Mouse (Mus musculus): ENCODE results near the gene Tmprss6. TPM values are rescaled to one million over a fixed set of nuclear protein-coding genes. Genes with fewer than 3 reads are reported as not detected.
A peak's percentile ranks its signal among the peaks of the same experiment; 100 is the strongest.

The Tmprss6 gene
- polyA plus RNA-seq, 1 experiment from 2014 or later, result 1.0 TPM

- Histone ChIP-seq H3K4me2 (no peak overlapping the region), H3K9me3 (replicated peaks) (no peaks in the 10 kb centered on the region), H3K27ac (no peak overlapping the region), H3K27me3 (no peaks in the 10 kb centered on the region), H3K4me1 (peaks cover 5% of the 10 kb centered on the region; the same call in 1 of the 2 replicates), H3K36me3 (no peaks in the 10 kb centered on the region), H3K4me3 (replicated peaks) (no peak overlapping the region), H3K9ac (no peak overlapping the region)
- 27% methylated on average over 7 of the region's 7 CpGs for WGBS
- ATAC-seq (replicated peaks; ENCODE audit: low FRiP score), result 0 out of 2 replicates have a peak, but pooled peaks have one; percentile 33
Measured at GRCm38 (mm10) chr15:78456051-78456450, 12.4 kb downstream of the Tmprss6 start.

DNA sequence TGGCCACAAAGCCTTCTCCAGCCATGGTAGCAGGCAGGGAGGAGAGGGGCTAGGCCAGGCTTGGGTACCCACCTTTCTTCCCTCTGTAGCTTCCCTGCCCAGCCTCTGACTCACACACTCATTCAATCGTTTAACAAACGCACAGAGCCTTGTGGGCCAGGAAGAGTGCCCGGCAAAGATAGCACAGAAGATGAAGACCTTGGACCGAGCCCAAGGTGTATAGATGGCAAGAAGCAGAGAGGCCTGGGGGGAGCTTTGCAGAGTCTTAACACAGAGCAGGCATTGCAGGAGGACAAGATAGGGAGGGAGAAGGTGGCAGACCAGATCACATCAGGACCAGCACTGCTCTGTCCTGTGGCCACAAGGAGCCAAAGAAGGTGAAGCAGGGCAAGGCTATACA lies 13.3 kb downstream of the Tmprss6 start:
- no peak for ATAC-seq (replicated peaks; ENCODE audit: low FRiP score)
- Histone ChIP-seq H3K36me3 (no peaks in the 10 kb centered on the region), H3K27ac (no peak overlapping the region), H3K4me2 (no peak overlapping the region), H3K4me3 (replicated peaks) (no peak overlapping the region), H3K9ac (no peak overlapping the region), H3K4me1 (peaks cover 5% of the 10 kb centered on the region; the same call in 1 of the 2 replicates), H3K27me3 (no peaks in the 10 kb centered on the region), H3K9me3 (replicated peaks) (no peaks in the 10 kb centered on the region)
- 73% methylated on average over 4 of the region's 4 CpGs for WGBS

- H3K27me3 ChIP-seq, result no peaks in the 10 kb centered on the region
- ATAC-seq (replicated peaks; ENCODE audit: low FRiP score), result no peak
- WGBS, result 85% methylated on average over 3 of the region's 3 CpGs
- H3K4me1 ChIP-seq, result peaks cover 17% of the 10 kb centered on the region
- H3K4me2 ChIP-seq, result no peak overlapping the region
- no peaks in the 10 kb centered on the region for H3K36me3 ChIP-seq
- H3K9ac ChIP-seq, result no peak overlapping the region
- H3K9me3 ChIP-seq (replicated peaks), result no peaks in the 10 kb centered on the region
- H3K27ac ChIP-seq, result no peak overlapping the region
- H3K4me3 ChIP-seq (replicated peaks), result no peak overlapping the region
Measured at GRCm38 (mm10) chr15:78452929-78453328, 15.5 kb downstream of the Tmprss6 start.

DNA sequence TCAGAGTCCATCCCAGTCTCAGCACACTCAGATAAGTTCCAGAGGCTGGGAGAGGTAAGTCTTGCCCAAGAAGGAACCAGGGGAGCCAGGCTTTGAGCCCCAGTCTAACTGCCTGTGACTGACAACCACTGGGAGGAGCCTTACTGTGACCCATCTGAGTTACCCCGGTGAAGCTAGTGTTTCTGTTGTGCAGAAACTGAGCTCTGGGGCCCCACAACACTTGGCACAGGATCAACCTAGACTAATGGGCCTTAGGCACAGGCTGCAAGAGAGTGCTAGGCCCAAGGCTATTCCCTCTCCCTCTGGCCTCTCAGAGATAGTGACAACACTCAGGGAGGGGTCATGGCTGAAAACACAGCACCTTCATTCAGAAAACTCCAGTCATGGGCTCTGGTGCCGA lies 17.2 kb downstream of the Tmprss6 start:
- Histone ChIP-seq H3K9me3 (replicated peaks) (no peaks in the 10 kb centered on the region), H3K4me2 (no peak overlapping the region), H3K4me3 (replicated peaks) (no peak overlapping the region), H3K9ac (no peak overlapping the region), H3K27me3 (no peaks in the 10 kb centered on the region), H3K27ac (no peak overlapping the region), H3K4me1 (peaks cover 22% of the 10 kb centered on the region), H3K36me3 (no peaks in the 10 kb centered on the region)
- ATAC-seq (replicated peaks; ENCODE audit: low FRiP score), result no peak
- 85% methylated on average over 2 of the region's 2 CpGs for WGBS

DNA sequence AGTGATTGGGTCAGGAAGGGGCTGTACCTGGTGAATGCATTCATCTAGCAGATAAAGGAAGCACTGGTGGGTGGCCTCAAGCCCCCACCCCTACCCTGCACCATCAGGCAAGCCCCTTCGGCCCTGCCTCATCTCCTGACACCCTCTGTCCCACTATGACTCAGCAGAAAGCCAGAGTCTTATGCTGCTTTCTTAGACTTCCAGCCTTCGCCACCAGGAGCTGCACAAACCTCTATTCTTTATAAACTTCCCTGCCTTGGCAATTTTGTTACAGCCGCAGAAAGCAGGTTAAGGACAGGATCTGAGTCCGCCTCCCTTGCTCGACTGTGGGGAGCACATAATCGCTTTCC lies 18.0 kb downstream of the Tmprss6 start:
- Histone ChIP-seq H3K9me3 (replicated peaks) (no peaks in the 10 kb centered on the region), H3K36me3 (no peaks in the 10 kb centered on the region), H3K4me1 (peaks cover 20% of the 10 kb centered on the region), H3K27ac (peak overlapping the region; percentile 7; the same call in 1 of the 2 replicates), H3K27me3 (no peaks in the 10 kb centered on the region), H3K4me3 (replicated peaks) (no peak overlapping the region), H3K9ac (no peak overlapping the region), H3K4me2 (no peak overlapping the region)
- 82% methylated on average over 6 of the region's 6 CpGs for WGBS
- ATAC-seq (replicated peaks; ENCODE audit: low FRiP score), result no peak

DNA sequence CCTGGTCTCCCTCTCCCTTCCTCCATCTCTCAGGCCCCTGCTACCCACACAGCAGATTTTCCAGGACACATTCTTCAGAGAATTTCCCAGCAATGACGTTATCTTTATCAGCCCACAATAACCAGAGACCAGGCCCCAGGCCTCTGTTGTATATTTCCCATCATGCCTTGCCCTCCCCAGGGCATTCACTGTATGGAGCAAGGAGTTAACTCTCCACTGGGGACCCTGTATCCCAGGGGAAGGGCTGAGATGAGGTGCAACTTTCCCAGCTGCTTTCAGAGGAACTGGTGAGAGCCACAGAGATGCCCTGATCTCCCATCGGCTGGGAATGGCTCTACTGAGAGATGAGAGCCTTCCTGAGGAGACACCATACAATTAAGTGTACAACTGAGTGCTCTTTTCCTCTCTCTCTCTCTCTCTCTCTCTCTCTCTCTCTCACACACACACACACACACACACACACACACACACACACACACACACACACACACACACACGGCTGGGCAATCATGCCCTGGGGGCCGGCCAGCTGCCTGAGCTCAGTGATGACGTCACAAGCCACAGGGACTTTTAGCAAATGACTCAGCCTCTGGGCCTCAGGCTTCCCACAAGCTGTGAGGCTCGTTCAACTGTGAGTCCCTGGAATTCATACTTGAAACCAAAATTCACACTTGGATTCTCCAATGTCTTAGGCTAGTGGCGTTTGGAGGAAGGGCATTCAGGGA lies 18.6 kb downstream of the Tmprss6 start:
- Histone ChIP-seq H3K9me3 (replicated peaks) (no peaks in the 10 kb centered on the region), H3K36me3 (no peaks in the 10 kb centered on the region), H3K27me3 (no peaks in the 10 kb centered on the region), H3K9ac (no peak overlapping the region), H3K4me1 (peaks cover 20% of the 10 kb centered on the region), H3K4me2 (no peak overlapping the region), H3K27ac (peak overlapping the region; percentile 10; the same call in 1 of the 2 replicates), H3K4me3 (replicated peaks) (no peak overlapping the region)
- WGBS, result 42% methylated on average over 7 of the region's 7 CpGs
- no peak for ATAC-seq (replicated peaks; ENCODE audit: low FRiP score)

DNA sequence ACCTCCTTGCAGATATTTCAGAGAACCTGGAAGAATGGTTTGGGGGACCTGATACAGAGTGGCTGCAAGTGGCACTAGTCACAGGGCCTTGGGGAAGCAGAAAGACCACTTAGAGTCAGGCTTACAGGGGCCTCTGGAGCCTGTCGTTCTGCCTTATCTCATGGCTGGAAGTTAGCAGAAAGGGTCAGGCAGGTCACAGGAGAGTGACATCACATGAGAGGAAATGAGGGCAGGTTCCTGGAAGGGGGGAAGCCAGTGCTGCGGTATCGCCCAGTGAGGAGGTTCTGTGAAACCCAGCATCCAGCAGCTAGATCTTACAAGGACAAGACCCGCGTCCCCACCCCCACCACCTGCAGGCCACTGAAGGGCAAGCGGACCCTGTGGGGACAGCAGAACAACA lies 19.3 kb downstream of the Tmprss6 start:
- Histone ChIP-seq H3K36me3 (no peaks in the 10 kb centered on the region), H3K4me3 (replicated peaks) (no peak overlapping the region), H3K27ac (0 out of 2 replicates have a peak overlapping the region, but pooled peaks have one; percentile 10), H3K4me2 (no peak overlapping the region), H3K9ac (0 out of 2 replicates have a peak overlapping the region, but pooled peaks have one; percentile 2), H3K4me1 (peaks cover 20% of the 10 kb centered on the region), H3K9me3 (replicated peaks) (no peaks in the 10 kb centered on the region), H3K27me3 (no peaks in the 10 kb centered on the region)
- ATAC-seq (replicated peaks; ENCODE audit: low FRiP score), result no peak
- 67% methylated on average over 6 of the region's 6 CpGs for WGBS

DNA sequence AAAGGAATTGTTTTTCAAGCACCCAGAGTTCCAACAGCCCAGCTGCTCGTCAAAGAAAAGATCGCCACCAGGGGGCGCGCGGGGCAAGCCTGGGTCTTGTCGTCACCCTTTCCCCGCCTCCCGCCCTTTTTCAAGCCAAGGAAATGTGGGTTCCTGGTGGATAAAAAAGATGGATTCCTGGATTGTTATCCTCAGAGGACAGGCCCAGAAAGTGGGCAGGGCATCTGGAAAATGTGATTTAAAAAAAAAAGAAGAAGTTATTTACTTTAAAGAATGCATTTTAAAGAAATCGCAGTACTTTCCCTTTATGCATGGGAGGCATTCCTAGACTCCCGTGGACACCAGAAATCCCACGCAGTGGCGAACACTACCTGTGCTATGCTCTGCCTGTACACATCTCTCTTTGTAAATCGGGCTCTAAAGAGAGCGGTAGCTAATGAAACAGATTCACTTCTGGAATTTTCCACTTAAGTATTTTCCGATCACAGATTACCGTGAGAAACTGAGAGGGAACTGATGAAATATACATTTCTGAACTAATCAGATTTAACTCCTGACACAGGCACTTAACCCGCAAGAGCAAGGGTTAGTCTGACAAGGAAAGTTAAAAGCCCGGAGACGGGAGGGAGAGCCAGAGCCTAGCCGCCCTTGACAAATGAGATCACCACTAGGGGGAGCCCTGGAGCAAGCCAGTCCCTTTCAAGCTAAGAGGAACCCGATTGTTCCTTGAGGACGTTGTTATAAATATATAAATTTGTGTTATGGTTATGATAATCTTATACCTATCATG lies 20.5 kb downstream of the Tmprss6 start:
- Histone ChIP-seq H3K9ac (peak overlapping the region; percentile 50), H3K27me3 (no peaks in the 10 kb centered on the region), H3K4me1 (peaks cover 28% of the 10 kb centered on the region), H3K36me3 (no peaks in the 10 kb centered on the region), H3K4me2 (peak overlapping the region; percentile 68), H3K27ac (peak overlapping the region; percentile 93), H3K9me3 (replicated peaks) (no peaks in the 10 kb centered on the region), H3K4me3 (replicated peaks) (peak overlapping the region; percentile 40)
- under 1% methylated on average over 22 of the region's 22 CpGs for WGBS
- no peak for ATAC-seq (replicated peaks; ENCODE audit: low FRiP score)

DNA sequence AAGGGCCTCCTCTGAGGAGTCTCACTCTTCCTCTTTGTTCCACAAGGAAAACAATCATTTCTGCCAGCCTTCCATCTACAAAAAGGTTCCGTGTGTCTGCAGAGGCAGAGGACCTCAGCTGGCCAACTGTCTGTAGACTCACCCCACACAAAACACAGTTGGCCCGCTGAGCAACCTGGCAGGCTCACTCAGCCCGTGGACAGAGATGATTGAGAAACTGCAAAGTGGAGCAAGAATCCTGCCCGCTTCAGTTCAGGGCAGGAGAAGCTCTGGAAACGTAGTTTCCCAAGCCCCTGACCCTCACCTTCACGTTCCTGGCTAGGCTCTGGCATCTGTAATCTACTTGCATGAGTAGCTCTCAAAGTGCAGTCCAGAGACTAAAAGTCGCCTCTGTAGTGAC lies 21.3 kb downstream of the Tmprss6 start:
- Histone ChIP-seq H3K9ac (no peak overlapping the region), H3K4me2 (no peak overlapping the region), H3K4me3 (replicated peaks) (no peak overlapping the region), H3K36me3 (no peaks in the 10 kb centered on the region), H3K27me3 (no peaks in the 10 kb centered on the region), H3K9me3 (replicated peaks) (no peaks in the 10 kb centered on the region), H3K27ac (0 out of 2 replicates have a peak overlapping the region, but pooled peaks have one; percentile 27), H3K4me1 (peaks cover 28% of the 10 kb centered on the region)
- 49% methylated on average over 7 of the region's 7 CpGs for WGBS
- no peak for ATAC-seq (replicated peaks; ENCODE audit: low FRiP score)

DNA sequence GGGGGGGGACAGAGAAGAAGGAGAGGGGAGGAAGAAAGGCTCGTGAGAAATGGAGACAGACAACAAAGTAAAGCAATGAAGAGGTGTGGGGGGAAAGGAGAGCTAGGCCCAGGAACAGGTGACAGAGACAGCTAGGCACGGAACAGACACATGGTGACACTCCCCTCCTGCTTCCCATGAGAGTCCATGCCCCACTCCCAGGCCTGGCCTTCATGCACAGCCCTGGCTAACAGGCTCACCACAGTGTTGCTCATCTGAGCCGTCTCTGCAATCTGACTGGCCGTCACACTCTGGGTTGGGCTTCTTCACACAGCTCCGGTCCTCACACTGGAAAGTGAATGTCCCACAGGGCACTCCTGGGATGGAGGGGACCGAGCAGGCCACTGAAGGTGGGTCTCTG lies 24.6 kb downstream of the Tmprss6 start:
- H3K27me3 ChIP-seq, result no peaks in the 10 kb centered on the region
- WGBS, result 37% methylated on average over 6 of the region's 6 CpGs
- H3K4me2 ChIP-seq, result peak overlapping the region; percentile 3; the same call in 1 of the 2 replicates
- no peaks in the 10 kb centered on the region for H3K36me3 ChIP-seq
- H3K4me1 ChIP-seq, result peaks cover 21% of the 10 kb centered on the region
- ATAC-seq (replicated peaks; ENCODE audit: low FRiP score), result no peak
- H3K9ac ChIP-seq, result no peak overlapping the region
- no peak overlapping the region for H3K27ac ChIP-seq
- no peaks in the 10 kb centered on the region for H3K9me3 ChIP-seq (replicated peaks)
- no peak overlapping the region for H3K4me3 ChIP-seq (replicated peaks)

- no peak for ATAC-seq (replicated peaks; ENCODE audit: low FRiP score)
- H3K9me3 ChIP-seq (replicated peaks), result no peaks in the 10 kb centered on the region
- H3K36me3 ChIP-seq, result no peaks in the 10 kb centered on the region
- H3K4me2 ChIP-seq, result no peak overlapping the region
- H3K4me1 ChIP-seq, result peaks cover 25% of the 10 kb centered on the region
- 90% methylated on average over 19 of the region's 19 CpGs for WGBS
- no peak overlapping the region for H3K4me3 ChIP-seq (replicated peaks)
- H3K27ac ChIP-seq, result no peak overlapping the region
- H3K9ac ChIP-seq, result no peak overlapping the region
- H3K27me3 ChIP-seq, result no peaks in the 10 kb centered on the region
Measured at GRCm38 (mm10) chr15:78442231-78442630, 26.2 kb downstream of the Tmprss6 start.

- Histone ChIP-seq H3K9me3 (replicated peaks) (no peaks in the 10 kb centered on the region), H3K4me2 (no peak overlapping the region), H3K27me3 (no peaks in the 10 kb centered on the region), H3K4me3 (replicated peaks) (no peak overlapping the region), H3K4me1 (peaks cover 51% of the 10 kb centered on the region), H3K27ac (no peak overlapping the region), H3K36me3 (peaks cover 13% of the 10 kb centered on the region), H3K9ac (no peak overlapping the region)
- WGBS, result 78% methylated on average over 9 of the region's 9 CpGs
- ATAC-seq (replicated peaks; ENCODE audit: low FRiP score), result no peak
Measured at GRCm38 (mm10) chr15:78438973-78439372, 29.5 kb downstream of the Tmprss6 start.

Data from kidney, embryonic 15.5 days (tissue).